In the genomic region with DNA sequence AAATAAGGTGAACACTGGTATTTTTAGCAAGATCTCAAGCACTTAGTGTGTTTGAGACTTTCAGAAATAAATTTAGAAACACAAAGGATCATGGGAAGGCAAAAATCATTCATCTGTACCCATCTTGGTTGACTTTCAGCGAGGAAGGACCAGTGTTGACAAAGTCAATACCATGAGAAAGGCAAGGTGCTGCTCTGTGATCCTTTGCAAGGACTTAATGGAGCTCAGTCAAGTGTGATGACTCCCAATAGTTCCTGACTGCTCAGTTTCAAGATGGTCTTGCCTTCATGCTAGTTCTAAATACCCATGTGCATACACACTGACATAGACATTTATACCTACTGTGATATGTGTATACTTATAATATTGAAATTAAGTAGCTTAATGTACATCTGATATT, we compare ENCODE assay signal across 38 mouse cellular contexts. TPM values are rescaled to one million over a fixed set of nuclear protein-coding genes. Genes with fewer than 3 reads are reported as not detected.
"Had no signal": no experiment of that assay in that cellular context is flagged by ENCODE, and none has a peak within 500 bp of the region (broad histone marks: within the 10 kb centered on the region; RNA-seq: fewer than 3 reads in every experiment).

No protein-coding gene starts in this region.

- ATAC-seq: inflammation-experienced regulatory T-cells, adult 6 months; intestine, embryonic 15.5 days; intestine, embryonic 16.5 days; intestine, postnatal 0 days had no signal

- DNase-seq: heart, adult 18-20 months; heart, adult 2 months; heart, postnatal 10 days; heart, postnatal 14 days; heart, postnatal 36 days; heart, postnatal 4 days; kidney, adult 11 months; kidney, adult 2 months; kidney, adult 8-10 months; kidney, adult 9 months; kidney, postnatal 14 days; kidney, postnatal 36 days; layer of hippocampus, adult 9-11 months; layer of hippocampus, postnatal 36 days had no signal

- H3K4me3 ChIP-seq: heart, adult 2 months; heart, embryonic 10.5 days; heart, embryonic 12.5 days; heart, embryonic 13.5 days; heart, embryonic 15.5 days; hindbrain, embryonic 10.5 days; hindbrain, embryonic 12.5 days; hindbrain, embryonic 13.5 days; hindbrain, embryonic 15.5 days; intestine, embryonic 15.5 days; layer of hippocampus, adult 2 months; left cerebral cortex, adult 2 months had no signal

- H3K4me1 ChIP-seq: heart, embryonic 10.5 days; heart, embryonic 12.5 days; heart, embryonic 15.5 days; hindbrain, embryonic 10.5 days; hindbrain, embryonic 12.5 days; hindbrain, embryonic 13.5 days; hindbrain, embryonic 15.5 days; intestine, embryonic 15.5 days had no signal

- H3K9me3 ChIP-seq: heart, embryonic 10.5 days; heart, embryonic 12.5 days; heart, embryonic 13.5 days; heart, embryonic 15.5 days; hindbrain, embryonic 10.5 days; hindbrain, embryonic 12.5 days; hindbrain, embryonic 13.5 days; hindbrain, embryonic 15.5 days; intestine, embryonic 15.5 days had no signal

- H3K27me3 ChIP-seq: heart, embryonic 12.5 days; heart, embryonic 13.5 days; heart, embryonic 15.5 days; hindbrain, embryonic 12.5 days; hindbrain, embryonic 13.5 days; hindbrain, embryonic 15.5 days; intestine, embryonic 15.5 days had no signal

- H3K4me2 ChIP-seq: heart, embryonic 11.5 days; heart, embryonic 12.5 days; heart, embryonic 13.5 days; heart, embryonic 15.5 days; hindbrain, embryonic 12.5 days; hindbrain, embryonic 13.5 days; hindbrain, embryonic 14.5 days; hindbrain, embryonic 15.5 days; intestine, embryonic 15.5 days had no signal

- H3K36me3 ChIP-seq: heart, embryonic 10.5 days; heart, embryonic 12.5 days; heart, embryonic 13.5 days; heart, embryonic 15.5 days; hindbrain, embryonic 10.5 days; hindbrain, embryonic 12.5 days; hindbrain, embryonic 13.5 days; hindbrain, embryonic 15.5 days; intestine, embryonic 15.5 days had no signal

- H3K27ac ChIP-seq: heart, adult 2 months; heart, embryonic 10.5 days; heart, embryonic 13.5 days; heart, embryonic 15.5 days; hindbrain, embryonic 10.5 days; hindbrain, embryonic 12.5 days; hindbrain, embryonic 13.5 days; hindbrain, embryonic 14.5 days; hindbrain, embryonic 15.5 days; hindbrain, postnatal 0 days; intestine, embryonic 15.5 days; layer of hippocampus, adult 2 months; left cerebral cortex, adult 2 months had no signal

- H3K9ac ChIP-seq: heart, embryonic 12.5 days; heart, embryonic 13.5 days; heart, embryonic 15.5 days; hindbrain, embryonic 12.5 days; hindbrain, embryonic 13.5 days; hindbrain, embryonic 14.5 days; hindbrain, embryonic 15.5 days; intestine, embryonic 15.5 days had no signal

RNA-seq across cellular contexts. Expression of gene Tas2r118, which starts 56.5 kb away (rescaled TPM):
- polyA plus RNA-seq: heart, adult 2 months; heart, embryonic 10.5 days; heart, embryonic 11.5 days; heart, embryonic 12.5 days; heart, embryonic 13.5 days; heart, embryonic 14.5 days; heart, embryonic 15.5 days; heart, embryonic 16.5 days; heart, postnatal 0 days; hindbrain, embryonic 10.5 days; hindbrain, embryonic 11.5 days; hindbrain, embryonic 12.5 days; hindbrain, embryonic 13.5 days; hindbrain, embryonic 14.5 days; hindbrain, embryonic 15.5 days; hindbrain, embryonic 16.5 days; hindbrain, postnatal 0 days; inflammation-experienced regulatory T-cells, adult 6 months; intestine, embryonic 14.5 days; intestine, embryonic 15.5 days; intestine, embryonic 16.5 days; intestine, postnatal 0 days; kidney, adult 2 months; large intestine, adult 2 months had no signal
